Mouse (Mus musculus): ENCODE measurements around the gene Pagr1a. TPM values are rescaled to one million over a fixed set of nuclear protein-coding genes. Genes with fewer than 3 reads are reported as not detected.

The Pagr1a gene
- polyA plus RNA-seq, 1 experiment from 2014 or later: 62.5 TPM

GRCm38 (mm10) chr7:127019306-127019960, 2.3 kb upstream of the Pagr1a start:
- Histone ChIP-seq H3K4me3 (replicated peaks) (peak overlapping the region; percentile 54), H3K9ac (no peak overlapping the region; the same call in 1 of the 2 replicates), H3K4me1 (peaks cover 75% of the 10 kb centered on the region), H3K27me3 (replicated peaks) (no peaks in the 10 kb centered on the region), H3K36me3 (peaks cover 21% of the 10 kb centered on the region), H3K4me2 (peak overlapping the region; percentile 85), H3K9me3 (no peaks in the 10 kb centered on the region), H3K27ac (peak overlapping the region; percentile 86; the same call in 1 of the 2 replicates)
- no peak for ATAC-seq (ENCODE audit: insufficient read depth, low FRiP score, low read depth)
- 70% methylated on average over 14 of the region's 14 CpGs for WGBS

- no peak overlapping the region for H3K4me3 ChIP-seq (replicated peaks)
- peak overlapping the region; percentile 31 for H3K27ac ChIP-seq
- peak overlapping the region; percentile 86 for H3K4me2 ChIP-seq
- no peaks in the 10 kb centered on the region for H3K27me3 ChIP-seq (replicated peaks)
- H3K4me1 ChIP-seq: peaks cover 73% of the 10 kb centered on the region
- ATAC-seq (ENCODE audit: insufficient read depth, low FRiP score, low read depth): no peak
- peaks cover 18% of the 10 kb centered on the region for H3K36me3 ChIP-seq
- 74% methylated on average over 15 of the region's 15 CpGs for WGBS
- H3K9ac ChIP-seq: no peak overlapping the region
- H3K9me3 ChIP-seq: no peaks in the 10 kb centered on the region
Measured at GRCm38 (mm10) chr7:127018416-127019305, 1.5 kb upstream of the Pagr1a start.

GRCm38 (mm10) chr7:127017950-127018345, 796 bp upstream of the Pagr1a start:
- no peak for ATAC-seq (ENCODE audit: insufficient read depth, low FRiP score, low read depth)
- 30% methylated on average over 6 of the region's 6 CpGs for WGBS

GRCm38 (mm10) chr7:127016486-127016938, 640 bp downstream of the Pagr1a start:
- peak; percentile 37 for ATAC-seq (ENCODE audit: insufficient read depth, low FRiP score, low read depth)
- H3K4me1 ChIP-seq: peaks cover 52% of the 10 kb centered on the region

More at GRCm38 (mm10) chr7:127017950-127018345, 796 bp upstream of the Pagr1a start:
- Histone ChIP-seq H3K36me3 (peaks cover 16% of the 10 kb centered on the region), H3K4me2 (peak overlapping the region; percentile 86), H3K9ac (no peak overlapping the region), H3K4me1 (peaks cover 65% of the 10 kb centered on the region), H3K27me3 (replicated peaks) (no peaks in the 10 kb centered on the region), H3K4me3 (replicated peaks) (no peak overlapping the region), H3K27ac (peak overlapping the region; percentile 98; the same call in 1 of the 2 replicates), H3K9me3 (no peaks in the 10 kb centered on the region)

GRCm38 (mm10) chr7:127016481-127016485, 869 bp downstream of the Pagr1a start, which contains the start of gene Pagr1b:
Pagr1b (minus strand) TSS chr7:127016484.
- H3K4me2 ChIP-seq: peak within 1 kb of the TSS; percentile 86
- H3K36me3 ChIP-seq: peaks cover 12% of the 10 kb centered on the region
- no peak for ATAC-seq (ENCODE audit: insufficient read depth, low FRiP score, low read depth)
- H3K4me1 ChIP-seq: peaks cover 49% of the 10 kb centered on the region
- H3K9me3 ChIP-seq: no peaks in the 10 kb centered on the region
- peak within 1 kb of the TSS; percentile 98 for H3K27ac ChIP-seq
- peak within 1 kb of the TSS; percentile 71 for H3K4me3 ChIP-seq (replicated peaks)
- H3K9ac ChIP-seq: peak within 1 kb of the TSS; percentile 88
- H3K27me3 ChIP-seq (replicated peaks): no peaks in the 10 kb centered on the region

More at GRCm38 (mm10) chr7:127016486-127016938, 640 bp downstream of the Pagr1a start:
- peak overlapping the region; percentile 88 for H3K9ac ChIP-seq
- H3K4me2 ChIP-seq: peak overlapping the region; percentile 86
- peak overlapping the region; percentile 98 for H3K27ac ChIP-seq
- H3K36me3 ChIP-seq: peaks cover 12% of the 10 kb centered on the region
- no peaks in the 10 kb centered on the region for H3K9me3 ChIP-seq
- H3K4me3 ChIP-seq (replicated peaks): peak overlapping the region; percentile 71
- no peaks in the 10 kb centered on the region for H3K27me3 ChIP-seq (replicated peaks)
- WGBS: under 1% methylated on average over 22 of the region's 22 CpGs

- Histone ChIP-seq H3K27me3 (replicated peaks) (no peaks in the 10 kb centered on the region), H3K27ac (peak overlapping the region; percentile 98), H3K9ac (peak overlapping the region; percentile 88), H3K4me2 (peak overlapping the region; percentile 86), H3K9me3 (no peaks in the 10 kb centered on the region), H3K4me1 (peaks cover 47% of the 10 kb centered on the region), H3K4me3 (replicated peaks) (peak overlapping the region; percentile 71), H3K36me3 (peaks cover 12% of the 10 kb centered on the region)
- ATAC-seq (ENCODE audit: insufficient read depth, low FRiP score, low read depth): peak; percentile 8; the same call in 1 of the 2 replicates
- WGBS: 3% methylated on average over 10 of the region's 10 CpGs
Measured at GRCm38 (mm10) chr7:127016081-127016480, 1.1 kb downstream of the Pagr1a start.

GRCm38 (mm10) chr7:127014993-127015392, 2.2 kb downstream of the Pagr1a start:
- WGBS: 92% methylated on average over 12 of the region's 12 CpGs
- Histone ChIP-seq H3K4me2 (peak overlapping the region; percentile 64; the same call in 1 of the 2 replicates), H3K4me3 (replicated peaks) (0 out of 2 replicates have a peak overlapping the region, but pooled peaks have one; percentile 0), H3K9ac (no peak overlapping the region), H3K9me3 (no peaks in the 10 kb centered on the region), H3K27ac (no peak overlapping the region), H3K36me3 (peaks cover 12% of the 10 kb centered on the region), H3K27me3 (replicated peaks) (no peaks in the 10 kb centered on the region), H3K4me1 (peaks cover 38% of the 10 kb centered on the region)
- no peak for ATAC-seq (ENCODE audit: insufficient read depth, low FRiP score, low read depth)

- H3K4me2 ChIP-seq: peak within 1 kb of the TSS; percentile 86
- WGBS: 20% methylated on average over 11 of the region's 11 CpGs
- peak within 1 kb of the TSS; percentile 71 for H3K4me3 ChIP-seq (replicated peaks)
- peaks cover 36% of the 10 kb centered on the region for H3K4me1 ChIP-seq
- peak within 1 kb of the TSS; percentile 46 for H3K27ac ChIP-seq
- ATAC-seq (ENCODE audit: insufficient read depth, low FRiP score, low read depth): no peak
- no peaks in the 10 kb centered on the region for H3K9me3 ChIP-seq
- peaks cover 12% of the 10 kb centered on the region for H3K36me3 ChIP-seq
- peak within 1 kb of the TSS; percentile 22; the same call in 1 of the 2 replicates for H3K9ac ChIP-seq
- no peaks in the 10 kb centered on the region for H3K27me3 ChIP-seq (replicated peaks)
Measured at GRCm38 (mm10) chr7:127014320-127014719, 2.8 kb downstream of the Pagr1a start, which contains the start of gene Mvp. Mvp (minus strand) TSS chr7:127014621.

- ATAC-seq (ENCODE audit: insufficient read depth, low FRiP score, low read depth): no peak
- Histone ChIP-seq H3K27me3 (replicated peaks) (no peaks in the 10 kb centered on the region), H3K9me3 (no peaks in the 10 kb centered on the region), H3K4me1 (peaks cover 36% of the 10 kb centered on the region), H3K9ac (no peak overlapping the region), H3K4me3 (replicated peaks) (0 out of 2 replicates have a peak overlapping the region, but pooled peaks have one; percentile 51), H3K4me2 (peak overlapping the region; percentile 64), H3K36me3 (peaks cover 12% of the 10 kb centered on the region), H3K27ac (no peak overlapping the region)
- 91% methylated on average over 6 of the region's 6 CpGs for WGBS
Measured at GRCm38 (mm10) chr7:127013385-127013784, 3.8 kb downstream of the Pagr1a start.

- H3K4me1 ChIP-seq: peaks cover 34% of the 10 kb centered on the region
- H3K9me3 ChIP-seq: no peaks in the 10 kb centered on the region
- H3K9ac ChIP-seq: no peak overlapping the region
- H3K27me3 ChIP-seq (replicated peaks): no peaks in the 10 kb centered on the region
- H3K4me2 ChIP-seq: no peak overlapping the region
- no peak for ATAC-seq (ENCODE audit: insufficient read depth, low FRiP score, low read depth)
- H3K36me3 ChIP-seq: peaks cover 12% of the 10 kb centered on the region
- 92% methylated on average over 10 of the region's 10 CpGs for WGBS
- H3K27ac ChIP-seq: no peak overlapping the region
- H3K4me3 ChIP-seq (replicated peaks): no peak overlapping the region
Measured at GRCm38 (mm10) chr7:127012845-127013244, 4.3 kb downstream of the Pagr1a start.

GRCm38 (mm10) chr7:127012374-127012773, 4.8 kb downstream of the Pagr1a start:
- Histone ChIP-seq H3K4me3 (replicated peaks) (no peak overlapping the region), H3K27me3 (replicated peaks) (no peaks in the 10 kb centered on the region), H3K36me3 (peaks cover 12% of the 10 kb centered on the region), H3K9ac (no peak overlapping the region), H3K4me1 (peaks cover 31% of the 10 kb centered on the region), H3K4me2 (no peak overlapping the region), H3K27ac (no peak overlapping the region), H3K9me3 (no peaks in the 10 kb centered on the region)
- no peak for ATAC-seq (ENCODE audit: insufficient read depth, low FRiP score, low read depth)
- WGBS: 82% methylated on average over 6 of the region's 6 CpGs

GRCm38 (mm10) chr7:127011717-127012116, 5.4 kb downstream of the Pagr1a start:
- H3K4me2 ChIP-seq: no peak overlapping the region
- no peaks in the 10 kb centered on the region for H3K27me3 ChIP-seq (replicated peaks)
- no peaks in the 10 kb centered on the region for H3K9me3 ChIP-seq
- WGBS: 77% methylated on average over 2 of the region's 2 CpGs
- H3K36me3 ChIP-seq: peaks cover 12% of the 10 kb centered on the region
- no peak overlapping the region for H3K9ac ChIP-seq
- no peak overlapping the region for H3K4me3 ChIP-seq (replicated peaks)
- no peak overlapping the region for H3K27ac ChIP-seq
- H3K4me1 ChIP-seq: peaks cover 31% of the 10 kb centered on the region
- no peak for ATAC-seq (ENCODE audit: insufficient read depth, low FRiP score, low read depth)
